Mouse (Mus musculus): ENCODE data around the gene Tbc1d22a. TPM values are rescaled to one million over a fixed set of nuclear protein-coding genes. Genes with fewer than 3 reads are reported as not detected.

Gene Tbc1d22a
- total and polyA plus RNA-seq, 2 experiments from 2014 or later, result 13.9 to 19.8 TPM

- no peak overlapping the region for H3K4me2 ChIP-seq (ENCODE audit: low read depth, low read length, poor library complexity, severe bottlenecking)
- H3K36me3 ChIP-seq (ENCODE audit: insufficient read depth, low read length), result no peaks in the 10 kb centered on the region
- no peak overlapping the region for H3K27ac ChIP-seq (ENCODE audit: low read depth, low read length)
- no peak for DNase-seq (ENCODE audit: low spot score)
- peaks cover 9% of the 10 kb centered on the region; the same call in 1 of the 2 replicates for H3K4me1 ChIP-seq (ENCODE audit: insufficient read depth, low read length)
- no peak for ATAC-seq (ENCODE audit: low FRiP score)
- WGBS, result 87% methylated on average over 10 of the region's 10 CpGs
- no peak overlapping the region for H3K4me3 ChIP-seq (ENCODE audit: low read depth, low read length)
- TF ChIP-seq CTCF (IDR thresholded peaks at IDR 0.05), result no peak
- H3K27me3 ChIP-seq (ENCODE audit: insufficient read depth, low read length), result no peaks in the 10 kb centered on the region
- no peak overlapping the region for H3K9ac ChIP-seq (replicated peaks; ENCODE audit: low read length, poor library complexity, severe bottlenecking)
- H3K9me3 ChIP-seq (ENCODE audit: low read length), result no peaks in the 10 kb centered on the region
These were observed 150.8 kb downstream of the Tbc1d22a start for GRCm38 (mm10) chr15:86364948-86365658.

- ATAC-seq (ENCODE audit: low FRiP score), result no peak
- WGBS, result 78% methylated on average over 4 of the region's 4 CpGs
- H3K9ac ChIP-seq (replicated peaks; ENCODE audit: low read length, poor library complexity, severe bottlenecking), result peak overlapping the region; percentile 33; the same call in 1 of the 2 replicates
- no peaks in the 10 kb centered on the region for H3K36me3 ChIP-seq (ENCODE audit: insufficient read depth, low read length)
- no peaks in the 10 kb centered on the region for H3K27me3 ChIP-seq (ENCODE audit: insufficient read depth, low read length)
- H3K9me3 ChIP-seq (ENCODE audit: low read length), result no peaks in the 10 kb centered on the region
- H3K4me2 ChIP-seq (ENCODE audit: low read depth, low read length, poor library complexity, severe bottlenecking), result no peak overlapping the region
- peaks cover 9% of the 10 kb centered on the region; the same call in 1 of the 2 replicates for H3K4me1 ChIP-seq (ENCODE audit: insufficient read depth, low read length)
- TF ChIP-seq CTCF (IDR thresholded peaks at IDR 0.05), result no peak
- peak overlapping the region; percentile 38; the same call in 1 of the 2 replicates for H3K27ac ChIP-seq (ENCODE audit: low read depth, low read length)
- no peak for DNase-seq (ENCODE audit: low spot score)
- no peak overlapping the region for H3K4me3 ChIP-seq (ENCODE audit: low read depth, low read length)
These were observed 152.5 kb downstream of the Tbc1d22a start for GRCm38 (mm10) chr15:86366726-86367125.

- ATAC-seq (ENCODE audit: low FRiP score) (no peak), DNase-seq (ENCODE audit: low spot score) (peak; percentile 56)
- Histone ChIP-seq H3K27ac (ENCODE audit: low read depth, low read length) (no peak overlapping the region), H3K4me2 (ENCODE audit: low read depth, low read length, poor library complexity, severe bottlenecking) (no peak overlapping the region), H3K27me3 (ENCODE audit: insufficient read depth, low read length) (no peaks in the 10 kb centered on the region), H3K36me3 (ENCODE audit: insufficient read depth, low read length) (no peaks in the 10 kb centered on the region), H3K9ac (replicated peaks; ENCODE audit: low read length, poor library complexity, severe bottlenecking) (no peak overlapping the region), H3K9me3 (ENCODE audit: low read length) (no peaks in the 10 kb centered on the region), H3K4me1 (ENCODE audit: insufficient read depth, low read length) (peaks cover 9% of the 10 kb centered on the region; the same call in 1 of the 2 replicates), H3K4me3 (ENCODE audit: low read depth, low read length) (no peak overlapping the region)
- no peak for TF ChIP-seq CTCF (IDR thresholded peaks at IDR 0.05)
- 64% methylated on average over 8 of the region's 8 CpGs for WGBS
These were observed 153.0 kb downstream of the Tbc1d22a start for GRCm38 (mm10) chr15:86367247-86367646.

GRCm38 (mm10) chr15:86370846-86371245 lies 156.6 kb downstream of the Tbc1d22a start:
- Histone ChIP-seq H3K9ac (replicated peaks; ENCODE audit: low read length, poor library complexity, severe bottlenecking) (no peak overlapping the region), H3K4me1 (ENCODE audit: insufficient read depth, low read length) (0 out of 2 replicates have a peak, but pooled peaks cover 3% of the 10 kb centered on the region), H3K9me3 (ENCODE audit: low read length) (no peaks in the 10 kb centered on the region), H3K36me3 (ENCODE audit: insufficient read depth, low read length) (no peaks in the 10 kb centered on the region), H3K4me3 (ENCODE audit: low read depth, low read length) (no peak overlapping the region), H3K4me2 (ENCODE audit: low read depth, low read length, poor library complexity, severe bottlenecking) (no peak overlapping the region), H3K27ac (ENCODE audit: low read depth, low read length) (no peak overlapping the region), H3K27me3 (ENCODE audit: insufficient read depth, low read length) (no peaks in the 10 kb centered on the region)
- 93% methylated on average over 3 of the region's 3 CpGs for WGBS
- no peak for DNase-seq (ENCODE audit: low spot score)
- no peak for ATAC-seq (ENCODE audit: low FRiP score)
- TF ChIP-seq CTCF (IDR thresholded peaks at IDR 0.05), result no peak

GRCm38 (mm10) chr15:86375262-86375661 lies 161.0 kb downstream of the Tbc1d22a start:
- no peaks in the 10 kb centered on the region for H3K27me3 ChIP-seq (ENCODE audit: insufficient read depth, low read length)
- DNase-seq (ENCODE audit: low spot score), result no peak
- 86% methylated on average over 3 of the region's 3 CpGs for WGBS

GRCm38 (mm10) chr15:86375860-86376394 lies 161.7 kb downstream of the Tbc1d22a start:
- no peak for TF ChIP-seq CTCF (IDR thresholded peaks at IDR 0.05)
- Histone ChIP-seq H3K9ac (replicated peaks; ENCODE audit: low read length, poor library complexity, severe bottlenecking) (no peak overlapping the region), H3K36me3 (ENCODE audit: insufficient read depth, low read length) (no peaks in the 10 kb centered on the region), H3K9me3 (ENCODE audit: low read length) (no peaks in the 10 kb centered on the region), H3K4me1 (ENCODE audit: insufficient read depth, low read length) (no peaks in the 10 kb centered on the region), H3K27me3 (ENCODE audit: insufficient read depth, low read length) (no peaks in the 10 kb centered on the region), H3K27ac (ENCODE audit: low read depth, low read length) (no peak overlapping the region), H3K4me3 (ENCODE audit: low read depth, low read length) (no peak overlapping the region), H3K4me2 (ENCODE audit: low read depth, low read length, poor library complexity, severe bottlenecking) (no peak overlapping the region)
- no peak for ATAC-seq (ENCODE audit: low FRiP score)
- 86% methylated on average over 6 of the region's 6 CpGs for WGBS
- DNase-seq (ENCODE audit: low spot score), result no peak

More at GRCm38 (mm10) chr15:86375262-86375661, 161.0 kb downstream of the Tbc1d22a start:
- no peak overlapping the region for H3K27ac ChIP-seq (ENCODE audit: low read depth, low read length)
- no peak overlapping the region for H3K4me3 ChIP-seq (ENCODE audit: low read depth, low read length)
- no peaks in the 10 kb centered on the region for H3K9me3 ChIP-seq (ENCODE audit: low read length)
- TF ChIP-seq CTCF (IDR thresholded peaks at IDR 0.05), result no peak
- no peaks in the 10 kb centered on the region for H3K4me1 ChIP-seq (ENCODE audit: insufficient read depth, low read length)
- H3K4me2 ChIP-seq (ENCODE audit: low read depth, low read length, poor library complexity, severe bottlenecking), result no peak overlapping the region
- no peak overlapping the region for H3K9ac ChIP-seq (replicated peaks; ENCODE audit: low read length, poor library complexity, severe bottlenecking)
- ATAC-seq (ENCODE audit: low FRiP score), result no peak
- no peaks in the 10 kb centered on the region for H3K36me3 ChIP-seq (ENCODE audit: insufficient read depth, low read length)
